Mouse (Mus musculus) olfactory bulb, adult 2 months (tissue): ENCODE measurements around the gene Aar2.

Experiments
- CTCF ChIP-seq: fragments of 200-500 bp; IDR thresholded peaks from 2 replicates; pipeline ENCODE4 v1.5.1; 2012; ENCODE audit warnings: low read depth, mild to moderate bottlenecking, low read length, moderate library complexity; ENCODE audit not compliant: insufficient read depth
- POLR2A ChIP-seq: fragments of 200-500 bp; IDR thresholded peaks from 2 replicates; pipeline ENCODE4 v1.6.1; 2012; ENCODE audit warnings: mild to moderate bottlenecking, low read depth, low read length, moderate library complexity; ENCODE audit not compliant: insufficient read depth

- TF ChIP-seq POLR2A (peak; percentile 47), CTCF (no peak)
These were observed 66.3 kb downstream of the Aar2 start, which contains the start of gene Dlgap4 for GRCm38 (mm10) chr2:156613541-156614257.
